Mouse (Mus musculus) cerebellum, adult 2 months (tissue): ENCODE results near the gene Ehd1.

Experiments
- CTCF ChIP-seq: fragments of 200-500 bp; IDR thresholded peaks from 2 replicates; pipeline ENCODE4 v1.5.1; 2011; ENCODE audit warnings: low read depth, mild to moderate bottlenecking, control low read depth, low read length, moderate library complexity, borderline replicate concordance; ENCODE audit not compliant: insufficient read depth
- POLR2A ChIP-seq: fragments of 200-500 bp; IDR thresholded peaks from 2 replicates; pipeline ENCODE4 v1.6.1; 2011; ENCODE audit warnings: low read length, control low read depth, borderline replicate concordance; ENCODE audit not compliant: insufficient read depth

DNA sequence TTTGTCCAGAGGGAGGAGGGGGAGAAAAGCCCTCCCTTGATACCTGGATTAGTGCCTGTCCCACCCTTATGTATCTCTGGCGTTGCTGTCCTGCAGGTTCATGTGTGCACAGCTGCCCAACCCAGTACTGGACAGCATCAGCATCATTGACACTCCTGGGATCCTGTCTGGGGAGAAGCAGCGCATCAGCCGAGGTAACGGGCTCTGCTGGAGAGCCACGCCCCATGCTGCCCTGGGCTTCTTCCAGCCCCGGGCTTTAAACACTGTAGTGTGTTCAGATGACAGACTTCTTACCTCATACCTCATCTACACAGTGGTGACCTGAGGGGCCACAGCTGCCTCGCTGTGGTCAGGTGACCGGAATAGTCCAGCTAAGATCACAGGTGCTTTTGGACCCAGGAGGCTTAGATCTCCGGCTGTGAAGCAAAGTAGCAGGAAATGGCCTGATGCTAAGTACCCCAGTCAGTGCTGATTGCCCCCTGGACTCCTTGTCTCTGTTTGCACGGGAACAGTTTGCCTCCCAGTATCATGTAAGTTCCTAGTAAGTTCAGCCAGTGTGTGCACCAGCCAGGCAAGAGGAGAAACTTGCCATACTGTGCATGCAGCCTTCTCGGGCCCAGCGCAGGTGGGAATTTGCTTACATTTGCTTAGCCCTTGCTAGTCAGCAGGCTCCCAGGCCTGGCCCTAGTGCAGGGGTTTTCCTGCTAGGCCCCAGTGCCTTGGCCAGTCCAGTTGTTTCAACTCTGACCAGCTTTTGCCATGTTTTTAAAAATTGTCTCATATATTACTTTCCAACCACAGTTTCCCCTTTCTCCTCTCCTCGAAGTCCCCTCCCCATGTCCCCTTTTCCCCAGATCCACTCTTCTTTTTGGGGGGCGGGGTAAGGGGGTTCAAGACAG, 4.8 kb downstream of the Ehd1 start:
- no peak for TF ChIP-seq POLR2A
- TF ChIP-seq CTCF, result no peak
